Mouse (Mus musculus): Measurements from ENCODE around the gene Bad. TPM values are rescaled to one million over a fixed set of nuclear protein-coding genes. Genes with fewer than 3 reads are reported as not detected.

Gene Bad
- polyA plus RNA-seq, 1 experiment: 72.8 TPM

DNA sequence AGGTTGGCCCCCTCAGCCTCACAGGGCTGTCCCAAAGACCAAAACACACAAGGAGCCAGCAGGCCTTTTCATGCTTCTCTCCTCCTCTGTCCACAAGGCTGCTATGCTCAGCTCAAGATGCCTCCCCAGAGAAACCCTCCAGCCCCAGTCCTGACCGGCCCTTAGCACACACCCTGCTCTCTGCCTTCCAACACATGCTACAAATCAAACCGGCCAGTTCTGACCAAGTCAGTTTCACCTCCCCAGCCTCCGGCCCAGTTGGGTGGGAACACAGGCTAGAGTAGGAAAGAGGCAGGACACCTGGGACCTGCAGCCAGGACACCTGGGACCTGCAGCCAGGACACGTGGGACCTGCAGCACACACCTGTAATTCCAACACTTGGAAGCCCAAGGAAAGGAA lies 25.2 kb upstream of the Bad start:
- no peak for DNase-seq (ENCODE audit: low read depth)
- no peak for TF ChIP-seq POLR2A (IDR thresholded peaks at IDR 0.05; ENCODE audit: borderline replicate concordance, extremely low read depth, insufficient read depth, insufficient read length, poor library complexity, severe bottlenecking)

DNA sequence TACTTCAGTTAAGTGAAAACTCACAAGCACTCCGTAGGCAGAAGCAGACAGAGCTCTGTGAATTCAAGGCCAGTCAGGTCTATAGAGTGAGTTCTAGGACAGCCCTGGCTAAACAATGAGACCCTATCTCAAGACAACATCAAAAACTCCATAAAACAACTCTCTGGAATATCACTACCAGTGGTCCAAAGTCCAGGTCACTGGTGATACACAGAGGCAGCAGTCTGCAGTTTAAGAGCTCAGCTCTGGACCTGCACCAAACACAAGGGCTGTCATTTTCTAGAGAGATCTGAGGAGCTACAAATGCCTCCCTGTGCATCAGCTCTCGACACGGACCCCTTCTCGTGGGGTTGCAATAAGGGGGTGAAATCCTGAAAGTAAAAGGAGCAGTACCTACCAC lies 23.3 kb upstream of the Bad start:
- DNase-seq (ENCODE audit: low read depth): no peak
- TF ChIP-seq POLR2A (IDR thresholded peaks at IDR 0.05; ENCODE audit: borderline replicate concordance, extremely low read depth, insufficient read depth, insufficient read length, poor library complexity, severe bottlenecking) (no peak), CTCF (IDR thresholded peaks at IDR 0.05; ENCODE audit: borderline replicate concordance, extremely low read depth, insufficient read depth, insufficient read length) (no peak)

DNA sequence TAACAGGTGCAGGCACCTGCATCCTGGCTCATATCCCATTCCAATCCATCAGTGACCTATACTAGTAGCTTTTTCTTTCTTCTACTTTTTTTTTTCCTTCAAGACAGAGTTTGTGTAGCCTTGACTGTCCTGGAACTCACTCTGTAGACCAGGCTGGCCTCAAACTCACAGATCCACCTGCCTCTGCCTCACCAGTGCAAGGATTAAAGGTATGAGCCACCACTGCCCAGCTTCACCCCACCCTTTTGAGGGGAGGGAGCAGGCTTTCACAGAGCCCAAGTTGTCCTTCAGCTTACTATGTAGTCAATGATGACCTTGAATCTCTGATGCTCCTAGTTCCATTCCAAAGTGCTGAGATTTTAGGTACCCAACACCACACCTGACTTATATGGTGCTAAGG lies 22.2 kb upstream of the Bad start:
- TF ChIP-seq POLR2A (IDR thresholded peaks at IDR 0.05; ENCODE audit: borderline replicate concordance, extremely low read depth, insufficient read depth, insufficient read length, poor library complexity, severe bottlenecking): no peak
- no peak for TF ChIP-seq CTCF (IDR thresholded peaks at IDR 0.05; ENCODE audit: borderline replicate concordance, extremely low read depth, insufficient read depth, insufficient read length)
- no peak for DNase-seq (ENCODE audit: low read depth)

DNA sequence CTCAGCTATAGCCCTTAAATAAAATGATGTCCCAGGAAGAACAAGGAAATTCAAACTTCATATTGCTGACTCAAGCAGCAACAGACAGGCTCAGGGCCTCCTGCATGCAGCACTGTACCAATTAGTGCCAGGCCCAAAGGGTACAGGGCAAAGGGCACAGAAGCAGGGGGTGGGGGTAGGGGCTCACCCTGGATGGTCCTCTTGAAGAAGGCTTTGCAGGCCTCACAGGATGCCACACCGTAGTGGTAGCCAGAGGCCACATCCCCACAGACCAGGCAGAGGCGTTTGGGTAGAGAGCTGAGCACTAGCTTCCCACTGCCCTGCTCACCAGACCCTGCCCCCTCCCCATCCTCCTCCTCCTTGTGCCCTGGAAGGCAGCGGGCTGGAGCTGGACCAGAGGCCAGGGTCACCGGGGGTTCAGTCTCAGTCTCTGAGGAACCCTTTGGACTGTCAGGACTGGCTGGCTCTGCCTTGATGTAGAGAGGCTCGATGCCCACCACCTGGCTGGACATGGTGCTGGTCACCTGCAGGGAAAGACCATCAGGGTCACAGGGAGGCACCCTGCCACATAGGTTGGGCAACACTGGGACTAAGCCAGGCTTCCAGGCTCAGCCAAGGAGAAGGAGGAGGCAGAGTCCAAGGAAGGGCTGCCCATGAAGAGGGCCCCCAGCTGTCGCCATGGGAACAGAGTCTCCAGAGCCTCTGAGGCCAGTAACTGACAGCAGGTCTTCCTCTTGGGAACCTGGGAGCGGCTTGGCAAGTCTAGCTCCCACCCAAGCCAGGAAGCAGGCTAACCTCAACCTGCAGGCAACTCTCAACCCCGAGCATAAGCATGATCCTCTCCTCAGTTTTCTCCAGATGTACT lies 21.6 kb upstream of the Bad start:
- peak; percentile 42 for DNase-seq (ENCODE audit: low read depth)

DNA sequence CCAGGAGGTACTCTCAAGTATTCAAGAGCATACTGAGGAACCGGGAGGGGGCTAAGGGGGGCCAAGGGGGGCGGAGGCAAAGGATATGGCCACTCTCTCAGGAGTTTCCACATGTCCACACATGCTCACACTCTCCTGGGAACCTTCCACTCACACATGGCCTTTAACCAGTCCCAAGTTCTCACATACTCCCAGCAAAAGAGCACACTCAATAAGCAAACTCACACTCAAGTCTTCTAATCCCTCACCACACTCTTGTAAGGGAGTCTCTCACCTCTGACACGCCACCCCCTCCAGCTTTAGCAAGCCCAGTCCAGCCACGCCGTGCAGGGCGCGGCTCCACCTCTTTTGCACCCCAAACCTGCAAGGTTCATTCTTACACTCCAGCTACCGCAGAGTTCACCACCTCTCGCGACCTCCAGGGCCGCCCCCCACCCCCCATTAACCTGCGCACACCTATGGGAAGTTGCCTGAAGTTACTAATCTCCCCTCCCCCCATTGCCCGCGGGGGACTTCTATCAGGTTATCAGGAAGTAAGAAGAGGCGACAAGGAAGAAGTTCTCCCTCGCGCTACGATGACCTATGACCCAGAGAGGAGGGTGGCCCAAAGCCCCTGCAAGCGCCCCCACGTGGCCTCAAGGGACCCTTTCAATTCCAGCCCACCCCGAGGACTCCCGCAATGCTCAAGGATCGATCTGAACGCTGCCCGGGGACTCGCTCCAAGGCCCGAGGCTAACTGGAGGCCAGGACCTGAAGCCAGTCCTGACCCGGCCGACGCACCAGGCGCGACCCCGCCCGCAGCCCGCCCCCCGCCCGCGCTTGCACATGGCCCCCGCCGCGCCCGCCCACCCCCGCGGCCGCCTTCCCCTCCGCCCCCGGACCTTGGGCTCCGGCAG lies 20.7 kb upstream of the Bad start:
- peak; percentile 60 for DNase-seq (ENCODE audit: low read depth)
- TF ChIP-seq CTCF (IDR thresholded peaks at IDR 0.05; ENCODE audit: borderline replicate concordance, extremely low read depth, insufficient read depth, insufficient read length): no peak
- no peak for TF ChIP-seq POLR2A (IDR thresholded peaks at IDR 0.05; ENCODE audit: borderline replicate concordance, extremely low read depth, insufficient read depth, insufficient read length, poor library complexity, severe bottlenecking)

More for the DNA sequence above, 21.6 kb upstream of the Bad start:
- TF ChIP-seq POLR2A (IDR thresholded peaks at IDR 0.05; ENCODE audit: borderline replicate concordance, extremely low read depth, insufficient read depth, insufficient read length, poor library complexity, severe bottlenecking) (no peak), CTCF (IDR thresholded peaks at IDR 0.05; ENCODE audit: borderline replicate concordance, extremely low read depth, insufficient read depth, insufficient read length) (no peak)

DNA sequence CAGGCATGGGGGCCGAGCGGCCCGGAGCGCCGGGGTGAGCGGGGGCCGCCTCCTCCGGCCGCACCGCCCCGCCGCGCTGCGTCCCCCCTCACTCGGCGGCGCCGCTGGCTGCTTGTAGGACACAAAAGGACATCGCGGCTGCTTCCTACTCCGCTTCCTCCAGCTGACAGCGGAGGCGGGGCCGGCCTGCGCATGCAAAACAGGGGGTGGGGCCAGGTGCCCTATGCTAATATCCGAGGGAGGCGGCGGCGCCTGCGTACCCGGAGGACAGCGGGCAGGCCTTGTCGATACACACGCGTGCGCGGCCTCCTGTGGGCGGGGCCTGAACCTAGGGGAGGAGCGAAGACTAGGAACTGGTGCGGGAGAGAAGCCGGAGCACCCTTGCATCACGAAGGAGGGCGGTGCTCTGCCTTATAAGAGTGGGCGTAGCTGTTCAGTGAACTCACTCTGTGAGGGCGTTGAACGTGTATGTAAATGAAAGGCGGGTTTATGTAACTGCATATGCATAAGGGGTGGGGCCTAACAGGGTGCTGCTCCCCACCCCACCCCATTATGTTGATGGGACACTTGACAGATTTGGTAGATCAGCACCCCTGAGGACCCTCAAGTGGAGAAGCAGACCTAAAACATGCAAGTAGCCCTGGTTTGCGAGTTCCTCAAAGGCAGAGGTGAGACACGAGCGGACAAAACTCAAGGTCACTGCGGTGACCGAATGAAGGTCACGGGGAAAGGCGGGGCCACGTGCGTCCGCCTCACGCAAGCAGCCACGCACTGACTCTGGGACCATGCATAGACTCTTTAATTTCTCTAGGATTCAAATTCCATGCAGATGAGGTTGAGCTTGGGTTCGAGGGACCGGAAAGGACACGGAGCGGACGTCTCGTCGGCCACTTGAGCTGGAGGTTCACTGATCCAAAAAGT lies 19.8 kb upstream of the Bad start, which contains the start of gene Esrra:
Esrra (minus strand) TSS at position 167 of the 921 bp plus-strand sequence.
- DNase-seq (ENCODE audit: low read depth): peak; percentile 100
- TF ChIP-seq CTCF (IDR thresholded peaks at IDR 0.05; ENCODE audit: borderline replicate concordance, extremely low read depth, insufficient read depth, insufficient read length): no peak
- TF ChIP-seq POLR2A (IDR thresholded peaks at IDR 0.05; ENCODE audit: borderline replicate concordance, extremely low read depth, insufficient read depth, insufficient read length, poor library complexity, severe bottlenecking): peak; percentile 86

DNA sequence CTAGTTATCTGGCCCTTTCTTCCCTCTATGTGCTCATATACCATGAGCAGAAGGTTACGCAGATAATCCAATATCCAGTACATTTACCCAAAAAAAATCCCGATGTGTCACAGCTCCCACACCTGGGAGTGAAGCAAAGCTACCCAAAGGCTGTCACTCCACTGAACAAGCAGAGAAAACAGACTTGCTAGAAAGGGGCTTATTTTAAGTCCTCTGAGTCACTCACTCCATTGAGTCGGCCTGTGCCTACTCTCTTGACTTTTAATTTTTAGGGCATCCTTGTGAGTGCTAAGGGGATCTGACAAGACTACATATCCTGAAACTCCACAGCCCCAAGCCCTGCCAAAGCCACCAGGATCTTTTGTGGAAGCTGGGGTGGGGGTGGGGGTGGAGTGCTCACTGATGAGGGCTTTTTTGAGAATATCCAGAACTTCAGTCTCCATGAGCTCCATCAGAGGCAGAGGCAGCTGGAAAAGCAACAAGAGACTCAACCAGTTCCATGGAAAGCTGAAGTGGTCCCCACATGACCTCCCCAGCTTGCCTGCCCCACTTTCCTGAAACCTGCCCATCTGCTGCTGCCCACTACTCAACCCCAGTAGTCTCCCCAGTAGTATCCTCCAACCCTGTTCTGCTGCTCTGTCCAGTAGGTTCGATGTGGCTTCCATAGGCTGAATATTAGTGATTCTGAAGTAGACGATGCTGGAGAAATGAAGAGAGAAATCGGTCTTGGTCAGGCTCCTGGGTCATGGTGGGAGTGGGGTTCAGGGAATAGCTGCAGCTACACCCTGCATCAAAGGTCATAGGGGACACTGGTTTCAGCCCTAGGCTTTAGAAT lies 18.5 kb upstream of the Bad start:
- no peak for DNase-seq (ENCODE audit: low read depth)
- TF ChIP-seq CTCF (IDR thresholded peaks at IDR 0.05; ENCODE audit: borderline replicate concordance, extremely low read depth, insufficient read depth, insufficient read length) (no peak), POLR2A (IDR thresholded peaks at IDR 0.05; ENCODE audit: borderline replicate concordance, extremely low read depth, insufficient read depth, insufficient read length, poor library complexity, severe bottlenecking) (no peak)

DNA sequence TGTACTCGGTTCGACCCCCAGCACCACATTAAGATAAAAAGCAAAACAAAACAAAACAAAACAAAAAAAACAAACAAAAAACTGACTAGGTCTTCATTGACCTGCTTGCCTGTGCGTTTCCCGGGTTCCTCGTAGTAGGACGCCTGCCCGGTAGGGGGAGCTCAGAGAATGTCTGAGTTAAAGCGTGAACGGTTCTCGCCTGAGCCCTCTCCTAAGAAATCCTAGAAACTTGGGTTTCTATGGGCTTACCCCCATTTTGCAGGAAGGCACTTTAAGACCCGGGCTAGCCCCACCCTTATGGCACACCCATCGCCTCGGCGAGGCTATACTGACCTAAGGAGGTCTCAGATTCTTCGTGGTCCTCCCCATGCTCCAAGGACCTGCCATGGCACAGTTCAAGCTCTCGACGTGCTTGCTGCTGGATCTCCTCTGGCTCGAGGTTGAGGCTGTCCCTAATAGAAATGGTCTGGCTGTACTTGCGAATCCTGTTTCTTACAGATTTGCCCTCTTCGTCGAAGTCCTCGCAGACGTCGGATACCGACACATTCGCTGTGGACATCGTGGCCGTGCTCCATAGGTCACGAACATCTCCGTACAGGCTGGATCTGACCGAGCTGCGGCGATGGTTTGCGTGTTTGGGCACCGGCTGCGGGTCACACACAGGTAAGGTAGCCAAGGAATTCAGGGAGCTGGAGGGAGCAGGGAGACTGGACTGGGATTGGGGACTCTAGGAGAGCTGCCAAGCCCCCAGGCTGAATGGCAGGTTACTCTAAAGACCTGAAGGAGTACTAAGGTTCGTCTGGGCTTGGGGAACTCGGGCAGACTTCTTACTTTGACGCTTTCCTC lies 17.0 kb upstream of the Bad start:
- TF ChIP-seq CTCF (IDR thresholded peaks at IDR 0.05; ENCODE audit: borderline replicate concordance, extremely low read depth, insufficient read depth, insufficient read length) (peak; percentile 85), POLR2A (IDR thresholded peaks at IDR 0.05; ENCODE audit: borderline replicate concordance, extremely low read depth, insufficient read depth, insufficient read length, poor library complexity, severe bottlenecking) (no peak)
- DNase-seq (ENCODE audit: low read depth): peak; percentile 85

DNA sequence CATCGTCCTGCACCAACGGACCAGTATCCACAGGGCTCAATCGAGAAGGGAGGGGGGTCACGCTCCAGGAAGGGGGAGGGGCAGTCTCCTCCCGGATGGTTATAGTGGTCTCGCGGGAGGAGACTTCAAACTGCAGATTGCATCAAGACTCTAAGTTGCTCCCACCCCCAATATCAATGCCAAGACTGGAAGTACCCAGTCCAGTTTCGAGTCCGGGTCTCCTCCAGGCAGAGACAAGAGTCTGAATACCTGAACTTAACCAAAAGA lies 16.4 kb upstream of the Bad start, which contains the start of gene Catsperz:
Catsperz (minus strand) TSS at position 74 of the 267 bp plus-strand sequence.
- TF ChIP-seq CTCF (IDR thresholded peaks at IDR 0.05; ENCODE audit: borderline replicate concordance, extremely low read depth, insufficient read depth, insufficient read length) (no peak), POLR2A (IDR thresholded peaks at IDR 0.05; ENCODE audit: borderline replicate concordance, extremely low read depth, insufficient read depth, insufficient read length, poor library complexity, severe bottlenecking) (no peak)
- no peak for DNase-seq (ENCODE audit: low read depth)

Measured in brain, embryonic 14.5 days (tissue).